Mouse (Mus musculus) A20 (cell line): ENCODE results near the gene Srf.
A peak's percentile ranks its signal among the peaks of the same experiment; 100 is the strongest.
"Not testable (repeated sequence)": the region's sequence is repeated elsewhere in the genome, so short reads cannot be mapped to it uniquely, and the experiment has no call there.

ENCODE experiments used
- DNase-seq: peaks from one replicate; pipeline ENCODE4 v3.0.0-alpha.2; 2011; ENCODE audit warnings: low read depth, low spot score

Srf gene

DNA sequence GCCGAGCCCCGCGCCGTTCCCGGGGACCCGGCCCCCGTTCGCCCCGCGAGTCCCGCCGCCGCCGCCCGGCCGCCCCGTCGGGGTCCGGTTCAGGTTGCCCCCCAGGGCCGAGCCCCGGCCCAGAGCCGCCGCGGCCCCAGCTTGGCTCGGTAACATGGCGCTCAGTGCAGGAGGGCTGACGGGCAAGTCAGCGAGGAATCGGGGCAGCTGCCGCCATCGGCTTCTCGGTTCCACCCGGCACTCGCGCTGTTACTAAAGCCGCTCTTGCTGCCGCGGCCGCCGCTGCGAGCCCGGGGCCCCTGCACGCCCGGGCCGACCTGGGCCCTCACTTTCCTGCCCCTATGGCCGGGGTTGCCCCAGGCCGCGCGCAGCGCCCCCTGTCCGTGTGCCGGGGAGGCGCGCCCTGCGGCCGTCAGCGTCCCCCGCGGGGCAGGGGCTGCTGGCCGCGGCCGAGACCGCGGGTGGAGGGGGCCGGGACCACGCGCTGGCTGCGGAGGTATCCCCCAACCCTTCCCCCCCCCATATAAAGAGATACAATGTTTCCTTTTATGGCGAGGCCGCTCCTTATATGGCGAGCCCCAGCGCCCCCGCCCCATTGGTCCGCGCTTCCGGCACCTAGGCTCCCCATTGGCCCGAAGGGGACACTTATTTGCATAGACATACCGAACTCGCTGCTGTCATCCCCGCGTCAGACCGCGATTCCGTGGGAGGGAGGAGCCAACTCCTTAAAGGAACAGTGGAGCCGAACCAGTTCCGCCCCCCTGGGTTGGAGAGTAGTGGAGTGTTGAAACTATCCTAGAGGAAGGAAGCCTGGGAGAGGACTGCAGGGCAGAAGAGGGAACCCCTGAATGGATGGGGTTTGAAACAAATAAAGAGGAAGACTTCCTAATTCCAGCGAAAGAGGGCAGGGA lies at the start of gene Srf:
Gene Srf (minus strand): TSS at position 503 of the 911 bp plus-strand sequence.
- peak; percentile 98 for DNase-seq

DNA sequence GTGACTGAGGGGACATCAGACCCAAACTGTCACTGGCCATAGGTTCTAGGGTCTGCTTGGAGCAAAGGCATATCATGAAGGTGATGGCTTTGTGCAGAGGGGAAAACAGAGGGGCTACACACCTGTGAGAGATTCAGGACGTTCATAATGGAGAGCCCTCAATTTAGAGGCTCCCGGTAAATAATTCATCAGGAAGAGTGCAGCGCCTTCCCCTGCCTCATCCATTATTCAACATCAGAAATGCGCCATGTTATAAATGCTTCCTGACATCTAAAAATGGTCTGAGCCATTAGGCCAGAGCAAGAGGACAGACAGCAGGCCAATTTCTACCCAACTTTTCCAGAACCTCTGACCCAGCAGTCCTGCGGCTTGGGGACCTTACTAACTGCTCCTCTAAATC lies 49.2 kb upstream of the Srf start:
- no peak for DNase-seq

DNA sequence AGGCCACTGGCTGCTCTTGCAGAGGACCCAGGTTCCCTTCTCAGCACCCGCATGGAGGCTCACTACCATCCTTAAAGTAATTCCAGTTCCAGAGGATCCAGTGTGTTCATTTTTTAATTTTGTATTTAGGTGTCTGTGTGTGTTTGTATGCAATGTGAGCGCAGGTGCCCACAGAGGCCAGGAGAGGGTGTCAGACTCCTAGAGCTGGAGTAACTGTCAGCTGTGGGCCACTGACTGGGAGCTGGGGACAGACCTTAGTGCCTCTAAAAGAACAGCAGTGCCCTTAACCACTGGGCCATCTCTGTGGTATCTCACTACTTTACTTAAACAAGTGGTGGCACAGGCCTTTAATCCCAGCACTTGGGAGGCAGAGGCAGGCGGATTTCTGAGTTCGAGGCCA lies 47.3 kb upstream of the Srf start:
- DNase-seq, result no peak

DNA sequence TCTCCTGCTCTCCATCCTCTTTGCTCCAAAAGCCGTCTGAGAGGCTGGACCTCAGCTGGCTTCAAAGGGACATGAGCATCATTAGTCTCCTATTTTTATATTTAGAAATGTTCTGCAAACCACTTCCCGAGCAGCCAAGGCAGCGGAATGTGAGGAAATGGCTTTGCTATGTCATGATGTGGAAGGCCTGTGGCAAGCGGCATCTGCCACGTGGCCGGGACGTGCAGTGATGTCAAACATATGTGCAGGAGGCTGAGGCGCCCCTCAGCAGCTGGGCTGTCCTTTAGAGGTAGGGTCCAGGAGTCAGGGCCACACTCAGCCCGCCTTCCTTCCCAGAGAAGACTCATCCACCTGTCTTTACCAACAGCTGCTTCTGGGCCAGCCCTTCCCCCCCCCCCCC lies 46.2 kb upstream of the Srf start:
- DNase-seq, result no peak

GRCm38 (mm10) chr17:46600569-46600968 lies 44.6 kb upstream of the Srf start:
- peak; percentile 31 for DNase-seq

GRCm38 (mm10) chr17:46598963-46599362 lies 43.0 kb upstream of the Srf start:
- no peak for DNase-seq

- no peak for DNase-seq
These were observed 42.0 kb upstream of the Srf start for GRCm38 (mm10) chr17:46597956-46598355.

GRCm38 (mm10) chr17:46595336-46595735 lies 39.4 kb upstream of the Srf start:
- DNase-seq, result no peak

DNA sequence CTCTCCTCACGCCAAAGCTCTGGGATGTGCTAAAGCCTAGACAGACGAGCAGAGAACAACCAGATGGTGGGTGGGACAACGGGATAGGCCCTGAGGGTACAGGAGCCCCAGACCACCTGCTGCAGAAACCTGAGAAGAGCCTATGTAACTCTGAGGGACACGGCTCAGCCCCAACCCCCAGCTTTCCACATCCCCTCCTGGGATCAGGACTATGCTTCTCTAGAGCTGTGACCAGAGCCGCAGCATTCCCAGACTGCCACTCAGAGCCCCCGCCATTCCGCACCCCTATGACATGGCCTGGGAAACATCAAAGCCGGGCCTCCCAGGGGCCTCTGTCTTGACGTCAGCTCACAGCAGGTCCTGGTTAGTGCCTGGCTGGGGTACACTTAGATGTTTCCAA lies 38.6 kb upstream of the Srf start:
- no peak for DNase-seq

- DNase-seq, result no peak
These were observed 37.1 kb upstream of the Srf start for GRCm38 (mm10) chr17:46593124-46593523.

GRCm38 (mm10) chr17:46591406-46591805 lies 35.4 kb upstream of the Srf start:
- no peak for DNase-seq

- no peak for DNase-seq
These were observed 34.5 kb upstream of the Srf start for GRCm38 (mm10) chr17:46590439-46590838.

GRCm38 (mm10) chr17:46589635-46590314 lies 33.8 kb upstream of the Srf start:
- no peak for DNase-seq

DNA sequence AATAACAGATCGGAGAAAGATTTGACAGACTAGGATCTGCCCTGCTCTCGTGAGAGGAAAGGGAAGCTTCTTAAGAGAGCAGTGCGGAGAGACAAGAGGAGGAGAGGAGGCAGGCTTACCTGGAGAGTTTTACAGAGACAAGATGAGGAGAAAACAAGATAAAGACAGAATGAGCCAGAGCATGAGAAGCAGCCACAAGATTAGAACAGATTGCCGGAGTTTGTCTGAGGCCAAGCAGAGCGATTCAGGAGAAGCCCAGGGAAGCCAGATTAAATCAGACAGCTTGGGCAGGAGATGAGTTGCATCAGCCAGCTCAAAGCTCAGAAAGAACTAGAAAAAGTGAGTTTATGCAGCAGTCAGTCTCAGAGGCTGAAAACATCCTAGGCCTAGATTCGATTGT lies 32.9 kb upstream of the Srf start:
- no peak for DNase-seq

GRCm38 (mm10) chr17:46588173-46588572 lies 32.2 kb upstream of the Srf start:
- DNase-seq, result peak; percentile 19

GRCm38 (mm10) chr17:46586327-46586726 lies 30.4 kb upstream of the Srf start:
- no peak for DNase-seq

DNA sequence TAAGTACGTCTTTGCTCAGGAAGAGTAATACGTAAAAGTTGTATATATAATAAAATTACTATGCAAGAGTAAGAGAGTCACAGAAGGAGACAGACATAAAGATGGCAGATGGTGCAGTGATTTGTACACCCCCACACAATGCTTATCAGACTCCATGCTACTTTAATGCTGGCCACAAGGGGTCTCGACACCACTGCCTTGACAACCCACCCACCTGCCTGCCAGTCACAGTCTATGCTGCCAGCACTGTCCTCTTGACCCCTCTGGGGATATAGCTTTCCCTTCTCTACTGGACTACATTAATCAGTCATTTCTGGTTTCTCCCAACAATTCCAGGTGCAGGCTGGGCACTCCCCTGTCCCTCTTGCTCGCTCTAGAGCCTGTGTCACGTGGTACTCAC lies 22.7 kb upstream of the Srf start:
- no peak for DNase-seq

DNA sequence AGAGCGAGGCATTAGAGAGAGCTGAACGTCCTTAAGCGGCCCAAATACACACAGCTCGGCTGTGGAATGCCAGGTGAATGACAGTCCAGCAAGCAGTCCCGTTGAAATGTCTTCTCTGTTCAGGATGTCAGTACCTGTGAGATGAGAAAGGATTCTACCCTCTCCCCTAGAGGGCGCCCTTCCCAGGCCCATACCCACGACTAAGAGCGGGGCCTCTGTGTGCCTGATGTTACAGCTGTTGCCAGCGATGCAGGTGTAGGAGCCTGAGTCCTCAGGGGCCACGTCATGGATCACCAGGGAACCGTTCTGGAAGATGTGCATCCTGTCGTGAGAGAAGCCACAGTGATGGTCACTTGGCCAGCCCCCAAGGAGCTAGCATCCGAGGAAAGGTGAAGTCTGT lies 20.1 kb upstream of the Srf start:
- DNase-seq, result peak; percentile 42

DNA sequence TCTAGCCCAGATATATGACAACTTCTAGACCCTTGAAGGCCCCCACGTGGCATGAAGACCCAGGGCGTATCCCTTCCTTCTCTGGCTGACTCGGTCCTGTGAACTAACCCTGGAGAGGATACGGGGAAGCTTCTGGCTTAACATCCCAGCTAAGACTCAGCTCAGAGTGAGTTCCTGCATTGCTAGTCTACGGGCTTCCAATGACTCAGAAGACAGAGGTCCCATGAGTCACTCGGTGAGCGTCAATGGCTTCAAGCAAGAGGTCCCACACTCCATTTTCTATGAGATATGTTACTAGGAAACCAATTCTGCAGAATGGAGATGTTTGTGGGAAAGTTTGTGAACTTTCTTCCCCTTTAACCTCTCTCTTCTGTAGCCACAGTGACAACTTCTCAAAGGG lies 18.6 kb upstream of the Srf start:
- DNase-seq, result no peak

- DNase-seq, result no peak
These were observed 15.0 kb upstream of the Srf start for GRCm38 (mm10) chr17:46571005-46571404.

- DNase-seq, result no peak
These were observed 3.2 kb upstream of the Srf start for GRCm38 (mm10) chr17:46559146-46559545.

GRCm38 (mm10) chr17:46558151-46558550 lies 2.2 kb upstream of the Srf start:
- DNase-seq, result no peak

DNA sequence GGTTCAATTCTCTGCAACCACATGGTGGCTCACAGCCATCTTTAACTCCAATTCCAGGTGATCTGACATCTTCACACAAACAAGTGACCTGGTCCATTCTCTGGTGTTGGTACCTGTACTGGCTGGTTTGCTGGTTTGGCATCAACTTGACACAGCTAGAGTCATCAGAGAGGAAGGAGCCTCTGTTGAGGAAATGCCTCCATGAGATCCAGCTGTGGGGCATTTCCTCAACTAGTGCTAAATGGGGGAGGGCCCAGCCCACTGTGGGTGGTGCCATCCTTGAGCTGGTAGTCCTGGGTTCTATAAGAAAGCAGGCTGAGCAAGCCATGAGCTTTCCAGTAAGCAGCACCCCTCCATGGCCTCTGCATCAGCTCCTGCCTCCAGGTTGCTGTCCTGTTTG lies 1.3 kb upstream of the Srf start:
- DNase-seq, result not testable (repeated sequence)
